Mouse (Mus musculus) megakaryocyte, embryonic 14.5 days (primary cell): Measurements from ENCODE around the gene Nit2. TPM values are rescaled to one million over a fixed set of nuclear protein-coding genes. Genes with fewer than 3 reads are reported as not detected.
"Not testable (repeated sequence)": the region's sequence is repeated elsewhere in the genome, so short reads cannot be mapped to it uniquely, and the experiment has no call there.

Source experiments
- H3K27me3 ChIP-seq: replicated peaks from 2 replicates; pipeline ENCODE3; 2012; ENCODE audit warnings: inconsistent platforms
- H3K36me3 ChIP-seq: replicated peaks from 2 replicates; pipeline ENCODE3; 2012; ENCODE audit warnings: low read length, inconsistent platforms, mixed read lengths
- H3K4me1 ChIP-seq: 2 replicates; pipeline ENCODE4 v1.6.1; 2012; ENCODE audit warnings: inconsistent platforms
- H3K4me3 ChIP-seq: replicated peaks from 2 replicates; pipeline ENCODE3; 2012; ENCODE audit warnings: moderate library complexity, mild to moderate bottlenecking, inconsistent platforms
- H3K9me3 ChIP-seq: 2 replicates; pipeline ENCODE4 v1.6.1; 2012; ENCODE audit warnings: inconsistent platforms
- FLI1 ChIP-seq: IDR thresholded peaks from 2 replicates; pipeline ENCODE4 v1.6.1; 2012; ENCODE audit warnings: low read length, inconsistent platforms, mixed read lengths
- GATA1 ChIP-seq: IDR thresholded peaks from 3 replicates; pipeline ENCODE4 v1.6.1; 2012; ENCODE audit warnings: mixed read lengths, low read length, inconsistent platforms, borderline replicate concordance
- polyA plus RNA-seq: library from polyadenylated mRNA; stranded (reverse); fragments of >175 nt; gene quantifications from 2 replicates; pipeline ENCODE4 v1.2.3, GENCODE M21; 2012; ENCODE audit warnings: low replicate concordance; ENCODE audit not compliant: insufficient read depth

Gene Nit2
- polyA plus RNA-seq, 1 experiment = 5.7 TPM

DNA sequence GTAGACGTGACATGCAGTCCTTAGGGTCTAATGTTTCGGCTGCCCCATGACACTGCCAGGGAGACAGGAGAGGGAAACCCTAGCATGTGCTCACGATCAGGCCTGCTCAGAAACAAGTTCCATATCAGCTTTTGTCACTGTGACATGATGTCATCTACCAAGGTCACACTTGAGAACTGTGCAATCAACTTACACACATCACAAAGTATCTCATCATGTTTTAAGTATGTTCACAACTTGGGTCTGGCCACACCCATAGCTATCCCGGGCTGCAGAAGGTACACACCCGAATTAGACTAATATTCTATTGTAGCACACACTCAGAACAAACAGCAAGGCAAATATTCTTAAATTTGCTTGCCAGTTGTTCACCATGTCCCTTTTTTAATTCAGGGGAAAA is 14.9 kb upstream of the Nit2 start:
- Histone ChIP-seq H3K4me3 (no peak overlapping the region), H3K27me3 (no peaks in the 10 kb centered on the region), H3K9me3 (no peaks in the 10 kb centered on the region), H3K4me1 (peaks cover 12% of the 10 kb centered on the region), H3K36me3 (peaks cover 94% of the 10 kb centered on the region)
- no peak for TF ChIP-seq GATA1
- no peak for TF ChIP-seq FLI1

DNA sequence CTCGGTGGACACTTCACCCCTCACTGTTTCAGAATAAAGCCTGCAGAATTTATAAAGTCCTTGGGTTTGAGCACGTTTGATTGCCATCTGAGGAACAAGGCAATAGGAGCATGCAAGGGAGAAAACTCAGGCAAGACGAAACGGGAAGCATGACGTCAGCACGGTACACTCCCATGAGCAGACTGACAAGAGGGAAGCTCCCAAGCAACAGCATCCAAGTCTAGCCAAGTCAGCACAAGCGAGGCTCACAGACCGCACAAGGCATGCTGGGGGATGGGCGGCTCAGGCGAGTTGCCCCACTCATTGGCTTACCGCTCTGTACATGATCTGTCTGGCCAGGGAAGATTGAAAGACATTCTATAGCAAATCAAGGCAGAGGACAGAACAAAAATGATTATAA is 14.0 kb upstream of the Nit2 start:
- TF ChIP-seq GATA1 = no peak
- TF ChIP-seq FLI1 = no peak
- H3K36me3 ChIP-seq = peaks cover 95% of the 10 kb centered on the region
- H3K4me1 ChIP-seq = peaks cover 14% of the 10 kb centered on the region
- no peak overlapping the region for H3K4me3 ChIP-seq
- no peaks in the 10 kb centered on the region for H3K9me3 ChIP-seq
- no peaks in the 10 kb centered on the region for H3K27me3 ChIP-seq

DNA sequence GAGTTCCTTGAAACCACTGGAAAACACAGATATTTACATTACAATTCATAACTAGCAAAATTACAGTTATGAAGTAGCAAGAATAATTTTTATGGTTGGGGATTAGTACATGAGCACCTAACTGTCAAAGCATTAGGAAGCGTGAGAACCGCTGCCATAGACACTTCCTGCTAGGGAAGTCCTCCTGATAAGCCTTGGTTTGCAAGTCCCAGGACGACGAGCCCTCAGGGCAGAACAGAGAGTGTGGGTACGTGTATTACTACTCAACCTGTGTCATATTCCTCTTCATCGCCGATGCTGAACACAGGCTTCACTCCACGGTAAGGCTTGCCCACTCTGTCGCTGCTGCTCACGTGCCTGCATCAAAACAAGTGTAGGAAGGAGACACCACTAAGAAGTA is 10.5 kb upstream of the Nit2 start:
- Histone ChIP-seq H3K27me3 (no peaks in the 10 kb centered on the region), H3K36me3 (peaks cover 81% of the 10 kb centered on the region), H3K4me1 (peaks cover 23% of the 10 kb centered on the region), H3K4me3 (peak overlapping the region; percentile 12), H3K9me3 (no peaks in the 10 kb centered on the region)
- TF ChIP-seq GATA1 = no peak
- TF ChIP-seq FLI1 = no peak

DNA sequence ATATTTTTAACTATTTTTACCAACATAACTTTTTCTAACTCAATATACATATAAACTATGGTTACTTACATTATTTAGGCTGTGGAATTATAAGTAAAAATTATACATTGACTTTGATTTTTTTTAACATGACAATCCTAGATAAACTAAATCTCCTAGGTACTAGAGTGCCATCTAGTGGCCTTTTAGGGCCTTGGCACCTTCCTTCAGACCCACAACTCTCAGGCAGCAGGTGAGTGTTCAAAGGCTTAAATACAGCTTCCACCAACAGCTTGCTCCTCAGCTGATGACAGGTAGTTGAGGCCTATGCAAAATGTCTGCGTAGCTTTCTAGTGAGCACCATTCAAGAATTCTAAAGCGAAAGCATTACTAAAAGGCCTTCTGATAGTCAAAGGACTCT is 10.1 kb upstream of the Nit2 start:
- Histone ChIP-seq H3K4me3 (no peak overlapping the region), H3K4me1 (peaks cover 23% of the 10 kb centered on the region), H3K9me3 (no peaks in the 10 kb centered on the region), H3K36me3 (peaks cover 81% of the 10 kb centered on the region), H3K27me3 (no peaks in the 10 kb centered on the region)
- no peak for TF ChIP-seq GATA1

DNA sequence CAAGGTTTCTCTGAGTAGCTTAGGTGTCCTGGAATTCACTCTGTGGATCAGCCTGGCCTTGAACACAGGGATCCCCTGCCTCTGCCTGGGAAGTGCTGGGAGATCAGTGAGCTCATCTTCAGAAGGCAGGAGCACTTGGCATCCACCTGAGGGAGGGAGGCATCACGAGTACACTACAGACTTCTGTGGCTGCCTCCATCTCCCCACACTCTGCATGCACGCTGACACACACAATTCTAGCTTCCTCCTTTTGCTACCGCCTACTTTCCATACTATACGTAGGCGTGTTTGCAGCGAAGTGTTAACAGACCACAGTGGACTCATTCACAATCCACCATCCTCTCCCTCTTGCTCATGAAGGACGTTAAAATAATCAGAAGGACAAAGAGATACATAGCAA is 9.1 kb upstream of the Nit2 start:
- Histone ChIP-seq H3K9me3 (no peaks in the 10 kb centered on the region), H3K4me3 (peak overlapping the region; percentile 62), H3K27me3 (no peaks in the 10 kb centered on the region), H3K4me1 (peaks cover 23% of the 10 kb centered on the region), H3K36me3 (peaks cover 78% of the 10 kb centered on the region)
- TF ChIP-seq GATA1 (no peak), FLI1 (no peak)

DNA sequence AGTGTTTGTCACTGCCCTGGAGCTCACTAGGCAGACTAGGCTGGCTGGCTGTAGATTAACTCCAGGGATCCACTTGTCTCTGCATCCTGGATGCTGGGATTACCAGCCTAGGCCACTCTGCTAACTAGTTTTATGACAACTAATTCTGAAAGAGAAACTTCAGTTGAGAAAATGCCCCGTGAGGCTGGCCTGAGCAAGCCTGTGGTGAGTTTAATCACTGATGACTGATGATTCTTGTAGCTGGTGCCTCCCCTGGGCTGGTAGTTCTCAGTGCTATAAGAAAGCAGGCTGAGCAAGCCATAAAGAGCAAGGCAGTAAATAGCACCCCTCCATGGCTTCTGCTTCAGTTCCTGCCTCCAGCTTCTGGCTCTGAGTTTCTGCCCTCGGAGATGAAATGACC is 8.6 kb upstream of the Nit2 start:
- Histone ChIP-seq H3K4me1 (peaks cover 23% of the 10 kb centered on the region), H3K27me3 (no peaks in the 10 kb centered on the region), H3K4me3 (no peak overlapping the region), H3K36me3 (peaks cover 78% of the 10 kb centered on the region), H3K9me3 (no peaks in the 10 kb centered on the region)
- TF ChIP-seq GATA1 (no peak), FLI1 (no peak)

DNA sequence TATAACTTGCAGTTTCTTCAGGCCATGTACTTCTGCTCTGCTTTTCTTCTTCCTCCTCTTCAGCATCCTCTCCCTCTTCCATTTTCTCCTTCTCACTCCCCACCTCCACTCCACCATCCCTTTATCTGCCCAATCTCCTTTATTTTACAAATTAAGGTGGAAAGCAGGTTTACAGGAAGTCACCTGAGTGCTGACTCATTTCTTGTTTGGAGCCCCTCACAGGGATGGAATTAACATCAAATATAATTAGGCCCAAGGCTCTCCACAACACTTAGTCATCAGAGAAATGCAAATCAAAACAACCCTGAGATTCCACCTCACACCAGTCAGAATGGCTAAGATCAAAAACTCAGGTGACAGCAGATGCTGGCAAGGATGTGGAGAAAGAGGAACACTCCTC is 7.3 kb upstream of the Nit2 start:
- not testable (repeated sequence) for H3K9me3 ChIP-seq, H3K4me3 ChIP-seq, H3K27me3 ChIP-seq
- peaks cover 78% of the 10 kb centered on the region for H3K36me3 ChIP-seq
- H3K4me1 ChIP-seq = peaks cover 23% of the 10 kb centered on the region

DNA sequence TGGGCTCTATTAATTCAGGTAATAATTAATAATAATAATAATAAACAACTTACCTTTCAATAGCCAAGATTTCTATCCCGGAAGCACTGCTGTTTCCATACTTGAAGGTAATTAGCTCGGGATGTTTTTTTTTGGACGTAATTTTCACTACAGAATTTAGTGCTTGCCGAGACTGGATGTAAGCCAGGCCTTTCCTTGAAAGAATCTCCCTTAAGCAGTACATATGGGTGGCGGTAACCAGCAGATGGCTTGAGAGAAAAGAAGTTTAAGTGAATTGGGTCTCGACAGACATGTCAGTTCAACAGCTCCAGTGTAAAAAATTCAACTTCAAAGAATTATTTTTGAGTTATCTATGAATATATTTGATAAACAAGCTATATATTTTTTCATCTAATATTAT is 4.4 kb upstream of the Nit2 start:
- no peak for TF ChIP-seq FLI1
- TF ChIP-seq GATA1 = no peak
- Histone ChIP-seq H3K4me3 (no peak overlapping the region), H3K27me3 (no peaks in the 10 kb centered on the region), H3K36me3 (peaks cover 62% of the 10 kb centered on the region), H3K4me1 (peaks cover 25% of the 10 kb centered on the region), H3K9me3 (no peaks in the 10 kb centered on the region)

DNA sequence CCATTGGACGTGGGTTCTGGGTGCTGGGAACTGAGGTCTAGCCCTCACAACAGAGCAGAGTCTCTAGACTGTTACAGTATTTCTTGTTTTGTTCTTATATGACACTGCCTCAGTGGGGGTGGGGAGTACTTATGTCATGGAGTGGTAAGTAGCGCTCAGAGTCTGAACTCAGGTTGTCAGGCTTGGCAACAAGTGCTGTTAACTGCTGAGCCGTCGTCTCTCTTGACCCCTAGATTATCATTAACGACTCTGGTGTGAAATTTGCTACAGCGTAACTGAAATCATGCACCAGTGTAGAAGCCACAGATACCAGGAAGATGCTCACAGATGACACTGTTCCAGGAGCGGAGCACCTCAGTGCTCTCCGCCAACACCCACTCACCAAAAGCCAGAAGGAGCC is 4.0 kb upstream of the Nit2 start:
- TF ChIP-seq GATA1 (no peak), FLI1 (no peak)
- no peaks in the 10 kb centered on the region for H3K9me3 ChIP-seq
- peaks cover 26% of the 10 kb centered on the region for H3K4me1 ChIP-seq
- no peaks in the 10 kb centered on the region for H3K27me3 ChIP-seq
- H3K4me3 ChIP-seq = no peak overlapping the region
- peaks cover 58% of the 10 kb centered on the region for H3K36me3 ChIP-seq

DNA sequence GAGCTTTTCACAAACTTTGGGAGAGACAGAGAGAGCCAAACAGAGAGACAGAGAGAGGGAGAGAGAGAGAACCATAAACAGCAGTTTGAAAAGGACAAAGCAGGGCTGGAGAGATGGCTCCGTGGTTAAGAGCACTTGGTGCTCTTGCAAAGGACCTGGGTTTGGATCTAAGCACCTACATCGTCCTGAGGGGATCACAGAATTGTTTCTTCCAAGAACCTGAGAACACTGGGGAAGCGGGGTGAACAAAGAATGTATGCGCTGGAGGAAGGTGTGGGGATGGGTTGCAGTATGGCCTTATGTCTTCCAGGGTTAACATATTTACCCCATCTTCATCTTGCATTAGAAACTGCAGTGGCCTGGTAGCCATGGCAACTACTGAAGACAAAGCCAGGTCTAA is 1.1 kb upstream of the Nit2 start:
- TF ChIP-seq GATA1 (no peak), FLI1 (no peak)
- peaks cover 33% of the 10 kb centered on the region for H3K4me1 ChIP-seq
- no peaks in the 10 kb centered on the region for H3K9me3 ChIP-seq
- H3K27me3 ChIP-seq = no peaks in the 10 kb centered on the region
- H3K36me3 ChIP-seq = peaks cover 68% of the 10 kb centered on the region
- H3K4me3 ChIP-seq = no peak overlapping the region

DNA sequence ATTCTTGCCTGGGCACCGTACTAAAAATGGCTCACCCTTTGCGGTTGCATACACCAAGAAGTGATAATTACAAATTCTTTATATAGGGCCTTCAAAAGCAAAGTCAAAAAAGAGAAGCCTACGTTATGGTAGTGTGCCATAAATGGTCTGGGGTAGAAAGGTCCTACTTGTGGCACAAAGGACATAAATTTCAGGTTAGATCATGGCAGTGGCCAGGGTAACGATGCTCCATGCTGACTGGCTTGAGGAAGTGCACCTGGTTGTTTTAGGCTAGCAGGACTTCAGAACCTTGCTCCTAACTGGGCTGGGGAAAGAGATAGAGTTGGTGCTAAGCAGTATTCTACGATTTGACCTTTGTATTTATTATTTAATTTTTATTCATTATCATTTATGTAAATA is 372 bp upstream of the Nit2 start:
- Histone ChIP-seq H3K4me1 (peaks cover 41% of the 10 kb centered on the region), H3K36me3 (peaks cover 69% of the 10 kb centered on the region)

More for the DNA sequence above, 372 bp upstream of the Nit2 start:
- TF ChIP-seq FLI1 (no peak), GATA1 (no peak)
- Histone ChIP-seq H3K9me3 (no peaks in the 10 kb centered on the region), H3K4me3 (peak overlapping the region; percentile 98), H3K27me3 (no peaks in the 10 kb centered on the region)
